Mouse (Mus musculus) CH12F3 (cell line): ENCODE data around the gene 2610028H24Rik.

Experiments
- in situ Hi-C: fragments of 300-500 bp; cut with MboI; formaldehyde crosslinking; loops from 2 replicates; pipeline ENCODE4 v1.14.3; 2020; ENCODE audit warnings: low sequenced_read_pairs

Gene 2610028H24Rik

DNA sequence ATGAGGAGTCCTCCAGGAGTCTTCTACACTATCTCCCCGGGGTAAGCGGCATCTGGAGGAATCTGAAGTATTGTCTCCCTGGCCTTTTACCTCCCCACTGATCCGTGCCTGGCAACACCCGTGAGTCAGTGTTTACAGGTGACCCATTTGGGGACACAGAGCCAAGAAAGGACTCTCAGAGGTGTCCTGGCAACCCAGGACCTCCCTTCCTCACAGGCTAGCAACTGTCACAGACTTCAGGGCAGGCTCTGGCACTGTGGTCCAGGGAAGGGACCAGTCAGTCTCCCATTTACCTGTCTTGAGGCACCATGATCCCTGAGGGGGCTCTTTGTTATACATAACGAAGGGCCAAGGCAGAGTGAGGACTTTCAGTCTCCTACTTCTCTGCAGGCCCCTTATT is at the start of gene 2610028H24Rik:
2610028H24Rik (plus strand) TSS at position 231 of the 400 bp plus-strand sequence.
- in situ Hi-C loops, result no loop called here

DNA sequence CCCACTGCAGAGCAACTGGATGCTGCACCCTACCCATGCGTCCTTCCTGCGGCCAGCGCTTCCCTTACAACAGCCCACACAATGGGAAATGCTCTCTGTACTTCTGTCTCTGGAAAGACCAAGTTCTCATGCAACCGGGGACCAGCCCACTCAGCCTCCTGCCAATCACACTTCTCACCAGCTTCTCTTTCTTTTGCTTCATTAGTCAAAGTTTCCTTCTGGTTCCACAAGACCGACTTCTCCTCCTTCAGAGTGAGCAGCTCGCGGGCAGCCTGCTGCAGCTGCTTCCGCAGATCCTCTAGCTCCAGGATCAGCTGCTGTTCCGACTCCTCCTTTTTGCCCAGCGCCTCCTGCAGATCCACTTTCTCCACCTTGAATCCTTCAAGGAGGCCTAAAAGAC is 40.4 kb upstream of the 2610028H24Rik start:
- in situ Hi-C loops, result no loop called here

DNA sequence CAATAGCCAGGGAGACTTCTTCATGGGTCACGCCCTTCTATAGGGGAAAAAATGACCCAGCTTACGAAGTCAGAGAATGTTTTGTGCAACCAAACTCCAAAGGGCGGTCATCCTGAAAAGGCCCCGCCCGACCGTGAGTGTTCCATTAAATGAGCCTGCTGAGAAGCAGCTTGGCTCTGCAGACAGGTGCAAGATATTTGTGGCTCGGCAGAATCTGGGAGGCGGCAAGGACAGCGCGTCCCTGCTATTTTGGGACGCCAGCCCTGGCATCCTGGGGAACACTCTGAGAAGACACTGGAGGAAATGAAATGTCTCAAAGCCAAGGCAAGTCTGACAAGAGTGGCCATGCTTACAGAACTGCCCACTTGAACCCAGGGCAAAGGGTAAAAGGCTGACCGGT is 32.1 kb upstream of the 2610028H24Rik start:
- in situ Hi-C loops, result no loop called here

DNA sequence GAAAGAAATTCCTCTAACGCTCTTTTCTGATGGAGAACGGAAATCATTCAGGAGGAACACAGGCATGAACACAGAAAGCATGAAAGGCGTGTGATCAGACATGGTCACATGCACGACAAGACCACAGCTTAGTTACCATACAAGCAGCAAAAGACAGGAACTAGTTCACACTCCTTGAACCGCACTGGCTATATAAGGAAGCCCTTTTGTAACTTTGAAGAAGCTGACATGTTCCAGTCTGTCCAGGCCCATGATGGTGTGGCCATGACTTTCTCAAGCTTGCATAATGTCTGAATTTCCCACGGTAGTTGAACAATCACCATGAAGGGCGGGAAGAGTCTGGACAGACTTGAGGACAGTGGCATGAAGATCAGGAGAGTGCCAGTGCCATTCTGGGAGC is 23.2 kb upstream of the 2610028H24Rik start:
- in situ Hi-C loops, result no loop called here

DNA sequence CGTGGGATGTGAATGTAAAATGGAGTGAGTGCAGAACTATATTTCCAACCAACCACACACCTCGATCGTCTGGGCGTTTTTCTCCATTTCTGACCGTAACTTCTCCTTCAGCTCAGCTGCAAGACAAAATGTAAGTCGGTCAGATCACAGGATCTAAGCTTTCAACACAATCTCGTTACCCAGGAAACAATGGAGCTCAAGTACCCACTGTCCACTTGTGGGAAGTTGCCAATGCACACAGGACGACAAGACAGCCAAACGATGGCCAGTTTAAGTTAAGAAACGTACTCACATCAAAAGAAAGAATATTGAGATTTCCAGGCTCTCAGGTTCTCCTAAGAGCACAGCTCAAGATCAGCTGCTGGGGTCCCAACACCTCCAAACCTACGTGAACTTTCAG is 15.0 kb upstream of the 2610028H24Rik start:
- in situ Hi-C loops, result no loop called here

DNA sequence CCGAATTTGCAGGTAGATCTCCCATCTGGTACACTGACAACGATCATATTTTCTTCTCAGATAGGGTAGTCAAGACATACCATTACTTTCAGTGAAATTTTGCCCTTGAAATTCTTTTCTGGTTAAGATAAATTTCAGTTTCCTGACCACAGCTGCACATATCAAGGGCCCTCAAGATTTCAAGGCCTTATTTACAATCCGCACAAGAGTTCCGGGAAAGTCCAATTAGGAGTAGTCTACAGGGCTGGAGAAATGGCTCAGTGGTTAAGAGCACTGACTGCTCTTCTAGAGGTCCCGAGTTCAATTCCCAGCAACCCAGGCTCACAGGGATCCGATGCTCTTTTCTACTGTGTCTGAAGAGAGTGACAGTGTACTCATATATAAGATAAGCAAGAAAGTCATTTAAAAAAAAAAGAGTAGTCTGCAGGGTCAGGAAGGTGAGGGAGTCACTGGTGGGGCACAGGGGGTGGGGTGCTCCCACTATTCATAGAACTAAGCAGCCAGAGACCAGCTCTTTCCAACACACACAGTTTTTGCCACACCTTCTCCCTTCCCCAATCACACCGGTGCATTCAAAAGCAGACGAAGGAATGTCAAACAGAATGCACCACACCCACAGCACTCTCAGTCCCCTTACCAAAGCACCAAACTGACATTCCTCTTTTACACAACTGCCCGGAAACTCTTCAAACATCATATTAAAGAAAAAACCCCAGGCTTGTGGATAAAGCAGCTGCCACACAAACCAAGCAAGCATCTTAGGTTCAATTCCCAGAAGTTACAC is 9.6 kb upstream of the 2610028H24Rik start:
- in situ Hi-C loops, result no loop called here

DNA sequence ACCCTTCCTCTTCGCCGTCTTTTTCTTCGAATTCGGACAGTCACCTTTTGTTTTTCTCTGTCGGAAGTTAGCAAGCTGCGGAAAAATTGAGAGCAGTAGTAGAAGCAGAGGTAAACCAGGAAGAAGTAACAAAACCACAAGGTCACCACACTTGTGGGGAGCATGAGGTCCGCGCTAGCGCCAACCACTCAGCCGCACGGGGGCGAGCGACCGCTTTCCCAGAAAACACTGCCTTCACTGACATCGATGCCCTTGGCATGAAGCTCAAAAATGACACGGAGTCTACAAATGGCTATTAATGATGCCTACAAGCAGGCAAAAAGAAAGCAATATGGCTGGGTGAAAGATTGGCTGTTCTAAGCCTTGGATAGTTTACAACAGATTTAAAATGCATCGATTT is 8.6 kb upstream of the 2610028H24Rik start, which contains the start of gene AC141477.1:
AC141477.1 (minus strand) TSS at position 164 of the 400 bp plus-strand sequence.
- in situ Hi-C loops, result no loop called here

DNA sequence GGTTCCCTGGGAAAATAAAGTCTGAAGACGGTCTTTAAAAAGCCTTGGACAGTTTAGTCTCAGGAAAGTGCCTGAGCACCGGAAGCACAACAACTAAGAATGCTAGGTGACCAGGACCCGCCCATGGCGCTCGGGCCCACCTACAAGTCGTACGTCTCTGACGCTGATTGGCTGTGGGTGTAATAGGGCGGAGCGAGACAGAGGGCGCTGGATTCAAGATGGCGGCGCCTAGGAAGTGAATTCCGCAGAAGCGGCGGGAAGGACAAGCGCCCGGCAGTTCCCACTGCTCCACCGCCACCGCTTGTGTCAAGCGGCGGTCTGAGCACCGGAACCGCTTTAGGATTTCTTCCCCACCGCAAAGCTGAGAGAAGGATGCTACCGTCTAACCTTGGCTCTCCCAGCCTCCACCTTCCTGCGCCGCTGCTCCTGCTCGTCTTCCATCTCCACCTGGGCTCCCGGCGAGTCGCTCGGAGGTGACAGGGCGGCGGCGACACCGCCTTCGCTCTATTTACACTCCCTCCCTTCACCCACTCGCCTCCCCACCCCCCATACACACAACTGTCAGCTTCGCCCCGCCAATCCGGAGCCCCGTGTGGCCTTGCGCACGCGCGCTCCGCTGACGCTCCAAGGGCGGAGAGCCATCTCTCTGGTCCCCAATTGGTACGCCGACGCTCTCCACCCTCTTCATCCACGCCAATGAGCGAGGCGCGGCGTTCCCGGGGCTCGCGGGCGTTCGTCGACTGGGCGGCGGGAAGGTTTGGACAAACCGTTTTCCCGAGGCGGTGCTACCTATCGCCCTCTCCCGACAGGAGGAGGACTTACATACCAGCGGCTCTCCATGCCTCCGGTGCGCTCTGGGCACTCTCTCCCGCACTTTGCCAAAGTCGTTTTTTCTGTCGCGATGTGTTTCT is 6.4 kb upstream of the 2610028H24Rik start, which contains the start of gene Pcnt:
Pcnt (minus strand) TSS at position 609 of the 911 bp plus-strand sequence.
- in situ Hi-C loops, result no loop called here

DNA sequence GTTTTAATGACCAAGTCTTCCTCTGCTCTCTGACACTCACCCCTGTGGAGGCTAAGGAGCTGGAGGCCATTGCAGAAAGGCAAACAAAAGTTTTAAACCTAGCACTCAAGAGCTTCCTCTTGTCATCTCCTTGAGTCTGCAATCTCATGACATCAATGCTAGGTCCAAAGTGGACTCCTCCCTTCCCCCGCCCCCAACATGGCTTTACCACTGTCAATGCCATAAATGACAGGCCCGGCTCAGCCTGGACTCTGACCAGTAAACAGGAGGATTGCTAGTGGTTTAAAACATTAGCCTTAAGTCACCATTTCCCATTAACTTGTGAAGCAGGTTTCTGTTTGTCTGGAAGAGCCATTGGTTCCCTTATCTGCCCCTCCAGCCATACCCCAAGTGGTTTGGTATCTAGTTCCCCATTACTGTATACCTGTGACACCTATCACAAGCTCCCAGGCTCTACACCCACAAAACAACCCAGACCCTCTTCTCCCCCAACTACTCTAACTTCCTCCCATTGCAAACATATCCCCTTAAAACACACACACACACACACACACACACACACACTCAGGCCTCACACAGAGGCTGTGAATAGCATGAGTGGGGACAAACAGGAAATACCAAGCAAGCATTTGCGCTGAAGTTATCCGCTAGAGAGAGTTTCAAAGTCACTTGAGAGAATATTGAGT is 2.7 kb upstream of the 2610028H24Rik start:
- in situ Hi-C loops, result no loop called here

DNA sequence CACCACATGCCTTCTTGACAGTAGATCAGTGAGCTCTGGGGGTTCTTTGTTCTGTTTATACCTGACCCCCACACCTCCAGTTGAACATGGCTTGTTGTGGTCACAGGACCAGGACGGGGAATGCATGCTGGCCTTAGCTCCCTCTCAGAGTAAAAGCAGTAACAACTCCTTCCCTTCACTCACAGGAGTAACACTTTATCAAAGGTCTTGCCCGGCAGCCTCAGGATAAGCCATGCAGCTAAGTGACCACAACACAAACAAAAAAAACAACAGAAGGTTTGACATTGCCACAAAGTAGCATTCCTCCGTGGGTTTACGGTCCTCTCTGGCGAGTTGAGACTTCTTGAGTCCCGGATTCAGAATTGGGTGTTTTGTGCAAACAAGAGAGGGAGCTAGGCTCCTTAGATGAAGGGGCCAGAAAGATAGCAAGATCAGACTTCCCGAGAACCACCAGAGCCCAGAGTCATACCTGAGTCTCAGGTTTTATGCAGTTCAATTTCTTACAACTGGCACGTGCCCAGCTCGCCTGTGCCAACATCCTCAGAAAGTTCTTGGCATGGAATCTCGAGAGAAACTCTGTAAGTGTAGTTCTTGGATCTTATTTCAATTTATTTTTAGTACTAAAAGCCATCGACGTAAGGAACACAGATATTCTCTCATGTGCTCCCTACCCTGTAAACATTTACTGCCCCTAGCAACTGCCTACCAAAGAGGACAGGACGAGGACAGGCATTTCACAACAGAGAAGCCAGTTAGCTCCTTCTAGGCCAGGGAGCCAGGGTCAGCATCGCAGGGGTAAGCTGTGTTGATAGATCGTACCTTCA is 1.3 kb upstream of the 2610028H24Rik start:
- in situ Hi-C loops, result no loop called here

DNA sequence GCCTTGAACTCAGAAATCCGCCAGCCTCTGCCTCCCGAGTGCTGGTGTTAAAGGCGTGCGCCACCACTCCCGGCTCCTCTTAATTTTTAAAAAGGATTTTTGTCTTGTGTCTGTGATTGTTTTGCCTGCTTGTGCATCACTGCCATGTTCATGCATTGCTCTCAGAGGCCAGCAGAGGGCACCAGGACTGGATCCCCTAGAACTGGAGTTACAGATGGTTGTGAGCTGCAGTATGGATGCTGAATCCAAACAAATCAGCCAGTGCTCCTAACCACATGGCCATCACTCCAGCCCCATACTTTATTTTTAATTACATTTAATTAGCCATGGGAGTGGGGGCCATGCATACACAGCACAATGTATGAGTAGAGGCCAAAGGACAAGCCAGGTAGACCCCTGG is 6.4 kb downstream of the 2610028H24Rik start:
- in situ Hi-C loops, result no loop called here

DNA sequence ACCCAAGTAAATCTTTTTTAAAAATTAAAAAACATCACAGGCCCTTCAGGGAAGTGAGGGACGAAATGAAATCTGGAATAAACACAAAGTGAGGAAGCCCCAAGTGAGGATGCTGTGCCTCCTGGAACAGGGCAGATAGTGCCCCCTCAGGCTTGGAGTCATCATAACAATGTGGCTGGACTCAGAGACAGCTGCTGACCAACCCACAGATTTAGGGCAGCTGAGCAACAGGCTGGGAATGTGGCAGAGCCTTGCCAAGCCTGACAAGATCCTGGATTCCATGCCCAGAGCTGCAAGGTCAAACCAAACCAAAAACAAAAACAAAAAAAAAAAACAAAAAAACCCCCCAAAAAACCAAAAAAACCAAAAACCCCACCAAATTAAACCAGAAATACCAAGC is 12.4 kb downstream of the 2610028H24Rik start:
- in situ Hi-C loops, result no loop called here

DNA sequence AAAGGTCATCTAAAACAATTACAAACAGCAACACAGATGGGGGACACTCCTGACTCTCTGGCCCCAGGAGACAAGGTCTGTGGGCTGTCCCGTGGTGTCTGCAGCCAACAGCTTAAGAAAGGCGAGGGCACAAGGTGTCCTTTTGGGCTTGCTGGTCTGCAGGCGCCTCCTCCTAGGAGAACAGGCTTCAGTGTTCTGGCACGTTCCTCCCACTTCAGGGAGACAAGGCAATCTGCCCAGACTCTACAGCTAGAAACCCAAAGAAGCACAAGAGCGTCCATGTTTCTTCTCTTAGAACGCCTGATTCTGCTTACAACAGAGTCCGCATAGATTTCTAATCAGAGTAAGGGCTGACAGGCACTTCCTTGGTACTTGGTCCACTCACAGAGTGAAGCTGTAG is 13.4 kb downstream of the 2610028H24Rik start:
- in situ Hi-C loops, result no loop called here

DNA sequence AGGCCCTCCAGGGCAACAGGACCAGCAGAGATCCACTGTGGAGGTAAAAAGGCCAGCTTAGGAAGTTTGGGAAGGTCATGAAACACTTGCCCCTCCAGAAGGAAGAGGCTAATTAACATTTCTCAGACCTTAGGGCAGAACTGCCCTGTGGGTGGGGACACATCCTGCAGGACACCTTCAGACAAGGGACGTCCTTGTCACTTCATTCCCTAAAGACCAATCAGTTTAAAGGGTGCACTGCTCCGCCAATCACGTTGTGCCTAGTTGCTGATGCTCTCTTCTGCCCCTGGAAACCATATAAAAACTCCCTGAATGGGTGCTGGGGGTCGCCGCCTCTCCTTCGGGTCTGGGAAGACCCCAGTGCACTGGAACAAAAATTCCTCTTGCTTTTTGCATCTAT is 13.8 kb downstream of the 2610028H24Rik start:
- in situ Hi-C loops, result no loop called here

DNA sequence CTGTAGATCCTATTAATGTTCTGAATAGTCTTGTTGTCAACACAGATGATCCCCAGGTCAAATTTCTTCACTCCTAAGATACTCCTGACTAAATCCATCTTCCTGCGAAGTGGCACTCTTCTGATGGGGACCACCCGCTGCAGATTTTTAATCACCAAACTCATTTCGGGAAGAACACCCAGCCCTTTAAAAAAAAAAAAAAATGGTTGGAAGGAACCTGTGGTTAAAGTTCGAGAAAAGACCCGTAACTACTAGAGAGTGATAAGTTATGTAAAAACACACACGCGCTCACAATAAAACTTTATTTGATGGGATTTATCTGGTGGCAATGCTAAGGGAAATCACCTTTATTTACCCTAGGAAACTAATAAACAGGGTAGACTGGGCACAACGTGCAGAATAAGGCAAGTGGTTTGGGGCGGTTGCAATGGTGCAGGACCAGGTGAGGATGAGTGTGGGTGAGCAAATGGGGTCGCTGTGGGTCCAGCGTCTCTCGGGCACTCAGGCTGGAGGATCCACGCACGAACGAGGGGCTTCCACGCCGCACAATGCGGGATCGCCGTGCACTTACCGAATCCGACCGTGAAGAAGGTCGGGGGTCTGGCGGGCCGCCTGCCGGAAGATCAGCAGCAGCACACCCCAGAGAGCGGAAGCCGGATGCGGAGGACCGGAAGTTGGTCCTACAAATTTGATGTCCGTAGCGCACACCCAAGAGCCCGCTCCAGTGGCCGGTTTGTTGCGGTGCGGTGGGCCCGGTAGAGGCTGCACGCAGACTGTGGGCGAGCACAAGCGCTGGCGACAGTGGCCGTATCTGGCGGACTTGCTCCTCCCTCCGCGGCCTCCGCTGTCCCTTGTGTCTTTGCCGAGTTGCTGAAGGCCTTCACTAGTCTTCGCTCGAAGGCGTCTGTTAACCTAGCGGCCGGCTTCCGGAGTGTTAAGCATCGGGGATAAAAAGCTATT is 19.6 kb downstream of the 2610028H24Rik start, which contains the start of the genes Mcm3ap and Ybey:
Mcm3ap (plus strand) TSS at position 725 of the 960 bp plus-strand sequence.
Ybey (minus strand) TSS at position 912 of the 960 bp plus-strand sequence.
- in situ Hi-C loops, result no loop called here

DNA sequence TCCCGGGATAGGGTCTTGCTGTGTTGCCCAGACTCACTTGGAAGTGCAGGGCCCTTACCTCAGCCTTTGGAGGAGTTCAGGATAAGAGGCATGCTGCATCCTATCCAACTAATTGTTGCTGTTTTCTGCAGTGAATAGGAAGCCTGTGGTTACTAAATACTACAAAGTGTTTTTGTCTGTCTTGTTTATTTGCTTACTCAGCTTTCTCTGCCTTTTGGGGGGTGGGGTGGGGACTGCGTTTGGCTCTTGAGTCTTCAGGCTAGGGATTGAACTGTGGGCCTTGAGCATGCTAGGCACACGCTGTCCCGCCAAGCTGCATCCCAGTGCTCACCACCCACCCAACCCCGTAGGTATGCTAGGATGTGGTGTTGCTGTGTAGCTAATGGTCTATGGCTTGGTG is 24.9 kb downstream of the 2610028H24Rik start:
- in situ Hi-C loops, result no loop called here

DNA sequence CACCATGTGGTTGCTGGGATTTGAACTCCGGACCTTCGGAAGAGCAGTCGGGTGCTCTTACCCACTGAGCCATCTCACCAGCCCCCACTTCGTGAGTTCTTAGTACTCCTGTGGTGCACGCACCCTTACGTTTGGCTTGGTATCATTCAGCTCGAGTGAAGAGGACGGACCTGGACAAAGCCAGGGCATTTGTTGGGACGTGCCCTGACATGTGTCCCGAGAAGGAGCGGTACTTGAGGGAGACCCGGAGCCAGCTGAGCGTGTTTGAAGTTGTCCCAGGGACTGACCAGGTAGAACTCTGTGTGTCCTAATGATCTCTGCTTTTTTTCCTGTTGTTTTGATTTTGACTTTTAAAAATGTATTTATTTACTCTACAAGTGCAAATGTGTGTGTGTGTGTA is 32.0 kb downstream of the 2610028H24Rik start:
- in situ Hi-C loops, result no loop called here

DNA sequence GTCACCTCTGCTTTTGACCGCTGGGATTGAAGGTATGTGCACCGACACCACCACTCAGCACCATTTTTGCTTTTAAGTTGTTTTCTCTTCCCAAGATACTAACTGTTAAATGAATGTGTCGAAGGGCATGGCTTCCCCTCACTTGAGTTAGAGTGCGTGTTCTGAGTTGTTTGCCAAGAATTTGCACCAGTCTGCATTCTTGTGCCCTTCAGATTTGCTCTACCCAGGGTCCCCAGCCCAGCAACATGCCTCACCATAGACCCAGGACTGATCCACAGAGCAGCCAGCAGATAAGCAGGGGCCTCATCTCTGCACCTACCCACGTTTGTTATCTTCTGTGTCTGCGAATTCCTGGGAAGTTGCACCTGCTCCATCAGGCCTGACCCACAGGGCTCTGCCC is 32.6 kb downstream of the 2610028H24Rik start:
- in situ Hi-C loops, result no loop called here

DNA sequence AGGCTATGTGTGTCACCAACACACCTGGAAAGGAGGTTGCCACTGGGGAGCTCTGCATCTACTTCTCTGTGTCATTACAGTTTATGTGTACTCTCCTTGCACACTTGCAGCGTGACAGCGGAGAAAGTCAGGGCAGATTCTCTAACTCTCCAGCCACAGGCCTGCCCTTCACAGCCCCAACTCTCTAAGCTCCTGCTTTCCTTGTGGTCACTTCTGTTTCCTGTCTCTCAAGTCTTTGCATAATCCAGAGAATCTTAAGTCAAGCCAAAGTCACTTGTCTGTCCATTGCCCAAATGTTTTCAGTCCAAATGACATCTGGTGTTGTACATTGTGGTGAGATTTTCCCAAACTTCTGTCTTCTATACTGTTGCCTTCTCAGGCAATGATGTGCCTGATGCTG is 37.4 kb downstream of the 2610028H24Rik start:
- in situ Hi-C loops, result no loop called here
